Mouse (Mus musculus) mesoderm, embryonic 11.5 days (tissue): ENCODE measurements around the gene Zfp661.
A peak's percentile ranks its signal among the peaks of the same experiment; 100 is the strongest.
"Not testable (repeated sequence)": the region's sequence is repeated elsewhere in the genome, so short reads cannot be mapped to it uniquely, and the experiment has no call there.

Experiments
- DNase-seq: peaks from one replicate; pipeline ENCODE4 v3.0.0-alpha.2; 2012; ENCODE audit warnings: low read depth, low spot score

Zfp661 gene

DNA sequence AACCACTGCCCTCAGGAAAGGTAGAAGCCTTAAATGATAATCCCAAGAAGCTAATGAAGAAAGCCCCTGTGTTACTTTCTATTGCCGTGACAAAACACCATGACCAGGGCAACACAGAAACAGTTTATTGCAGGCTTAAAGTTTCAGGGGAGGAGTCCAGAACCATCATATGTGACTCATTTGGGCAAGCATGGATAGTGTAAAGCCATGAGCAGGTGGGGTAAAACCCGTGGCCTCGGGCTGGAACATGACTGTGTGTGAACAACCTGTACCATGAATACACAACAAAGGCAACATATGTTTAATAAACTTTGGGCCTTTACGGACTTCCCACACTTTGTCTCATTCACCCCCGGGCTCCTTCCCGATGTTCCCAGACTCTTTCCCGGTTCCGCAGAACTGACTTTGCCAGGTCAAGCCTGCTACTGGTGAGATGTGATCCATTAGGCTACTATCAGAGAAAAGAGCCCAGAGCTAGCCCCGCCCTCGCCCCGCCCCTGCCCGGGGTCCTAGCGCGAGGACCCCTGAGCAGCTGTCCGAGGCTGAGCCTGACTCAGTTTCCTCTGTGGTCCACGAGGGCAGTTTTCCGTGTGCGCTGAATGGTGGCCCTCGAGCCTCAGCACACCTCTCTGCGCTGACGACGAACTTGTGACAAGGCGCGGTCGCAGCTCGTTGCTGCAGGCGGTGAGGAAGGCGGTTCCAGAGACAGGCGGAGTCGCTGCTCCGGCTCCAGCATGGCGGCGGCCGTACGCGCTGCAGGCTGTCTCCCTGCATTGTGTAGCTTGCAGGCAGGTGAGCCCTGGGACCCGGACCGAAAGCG is at the start of gene Zfp661, which contains the start of gene Mrps5:
Gene Zfp661, minus strand, starts transcription at position 401 of the 820 bp plus-strand sequence.
Gene Mrps5, plus strand, starts transcription at position 529 of the 820 bp plus-strand sequence.
- DNase-seq, result peak; percentile 78

GRCm38 (mm10) chr2:127635581-127635980 is 48.7 kb upstream of the Zfp661 start:
- DNase-seq, result no peak

DNA sequence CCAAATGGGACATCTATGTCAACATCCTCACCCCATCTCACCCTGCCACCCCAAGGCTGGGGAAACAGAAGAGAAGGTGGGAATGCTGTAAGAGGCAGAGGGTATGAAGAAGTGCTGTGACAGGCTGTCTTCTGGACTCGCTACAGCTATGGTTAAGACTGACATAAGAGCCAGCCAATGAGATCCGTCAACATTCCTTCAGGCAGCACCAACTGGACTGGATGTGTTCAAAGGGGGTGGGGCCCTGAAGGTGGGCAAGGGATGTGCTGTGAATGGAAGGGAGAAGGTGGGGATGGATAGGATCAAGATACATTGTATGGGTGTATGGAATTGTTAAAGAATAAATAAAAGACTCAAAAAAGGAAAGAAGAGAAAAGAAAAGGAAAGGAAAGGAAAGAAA is 45.7 kb upstream of the Zfp661 start:
- no peak for DNase-seq

DNA sequence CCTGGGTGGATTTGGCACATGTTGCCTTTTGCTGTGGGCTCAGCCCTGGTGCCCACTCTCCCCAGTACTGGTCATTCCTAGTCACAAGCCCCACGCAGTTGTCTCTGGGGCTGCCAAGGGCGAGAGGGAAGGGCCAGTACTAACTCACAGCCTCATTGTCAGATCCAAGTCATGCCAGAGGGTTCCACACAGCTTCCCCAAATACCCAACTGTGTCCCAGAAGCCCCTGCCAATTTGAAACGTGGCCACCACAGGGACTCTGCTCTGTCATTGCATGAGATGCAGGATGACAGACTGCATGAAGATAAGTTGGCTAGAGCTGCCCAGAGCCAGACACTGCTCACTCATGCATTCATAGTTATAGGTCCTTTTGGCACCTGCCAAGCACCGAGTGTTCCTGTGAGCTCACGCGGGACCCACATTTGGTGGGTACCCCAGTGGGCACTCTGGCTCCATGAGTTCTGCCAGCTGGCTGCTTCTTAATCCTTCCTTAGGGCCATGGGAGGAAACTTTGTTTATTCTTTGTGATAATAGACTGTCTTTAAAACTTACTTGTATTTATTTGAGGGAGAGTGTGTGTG is 41.2 kb upstream of the Zfp661 start:
- DNase-seq, result no peak

DNA sequence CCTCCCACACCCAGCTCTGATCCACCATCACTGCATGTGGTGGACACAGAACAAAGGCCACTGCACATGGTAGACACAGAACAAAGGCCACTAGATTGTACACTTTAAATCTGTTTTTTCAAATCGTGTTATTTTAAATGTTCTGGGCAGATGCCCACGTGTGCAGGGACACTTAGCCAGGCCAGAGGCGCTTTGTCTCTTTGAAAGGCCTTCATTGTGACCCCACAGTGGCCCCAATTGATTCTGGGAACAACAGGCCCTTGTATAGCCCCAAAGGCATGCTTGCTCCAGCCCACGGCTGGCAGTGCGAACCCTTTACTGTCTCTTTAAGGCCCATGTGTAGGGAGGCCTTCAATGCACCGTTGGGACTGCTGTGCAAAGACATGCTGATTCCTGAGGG is 40.5 kb upstream of the Zfp661 start:
- DNase-seq, result peak; percentile 17

GRCm38 (mm10) chr2:127625659-127626058 is 38.8 kb upstream of the Zfp661 start:
- DNase-seq, result no peak

DNA sequence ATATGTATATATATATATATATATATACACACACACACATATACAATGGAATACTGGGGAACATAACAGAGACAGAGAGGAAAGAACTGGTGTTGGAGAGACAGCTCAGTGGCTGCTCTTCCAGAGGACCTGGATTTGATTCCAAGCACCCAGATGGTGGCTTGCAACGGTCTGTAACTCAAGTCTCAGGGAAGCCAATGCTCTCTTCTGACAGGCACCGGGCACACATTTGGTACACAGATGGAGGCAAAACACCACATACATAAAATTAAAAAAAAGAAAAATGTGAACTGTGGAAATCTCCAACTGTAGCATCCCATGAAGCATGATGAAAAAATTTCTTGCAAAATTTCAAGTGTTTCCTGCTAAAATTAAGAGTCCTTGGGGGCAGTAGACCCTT is 37.9 kb upstream of the Zfp661 start:
- no peak for DNase-seq

GRCm38 (mm10) chr2:127622065-127622464 is 35.2 kb upstream of the Zfp661 start:
- DNase-seq, result no peak

- no peak for DNase-seq
Measured at GRCm38 (mm10) chr2:127619311-127619710, 32.4 kb upstream of the Zfp661 start.

DNA sequence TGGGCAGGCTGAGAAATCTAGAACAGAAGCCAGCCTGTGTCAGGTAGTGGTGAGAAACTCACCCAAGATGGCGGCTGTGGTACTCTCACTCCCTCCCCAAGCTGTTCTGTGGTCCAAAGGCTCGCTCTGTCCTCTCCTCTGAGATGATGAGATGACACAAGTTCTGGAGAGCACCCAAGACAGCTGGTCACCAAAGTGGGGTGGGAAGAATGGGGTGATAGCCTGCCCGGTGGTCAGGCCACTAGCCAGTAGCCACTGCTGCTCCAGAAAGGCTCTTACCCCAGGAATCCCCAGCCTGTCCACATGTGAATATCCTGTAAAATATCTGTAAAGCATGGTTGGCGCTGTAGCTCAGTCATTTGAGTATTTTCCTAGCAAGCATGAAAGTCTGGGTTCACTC is 25.4 kb upstream of the Zfp661 start:
- DNase-seq, result no peak

- no peak for DNase-seq
Measured at GRCm38 (mm10) chr2:127611386-127611785, 24.5 kb upstream of the Zfp661 start.

DNA sequence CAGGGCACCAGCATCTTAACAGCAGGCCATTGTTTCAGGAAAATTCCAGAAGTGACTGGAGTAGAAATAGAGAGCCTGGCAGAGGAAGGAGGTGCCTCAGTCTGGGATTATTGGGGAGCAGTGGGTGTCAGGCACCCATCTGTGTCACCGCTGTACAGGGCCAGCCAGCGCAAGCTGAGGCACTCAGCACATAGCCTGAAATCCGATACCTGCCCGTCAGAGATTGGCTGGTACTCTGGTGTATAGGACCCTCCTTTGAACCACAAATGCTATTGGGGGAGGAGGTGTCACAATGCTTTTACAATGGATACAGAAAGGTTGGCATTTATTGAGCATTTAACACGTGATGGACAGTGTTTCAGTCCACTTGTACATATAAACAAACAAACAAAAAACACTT is 22.1 kb upstream of the Zfp661 start:
- peak; percentile 39 for DNase-seq

- peak; percentile 58 for DNase-seq
Measured at GRCm38 (mm10) chr2:127608234-127608633, 21.3 kb upstream of the Zfp661 start.

DNA sequence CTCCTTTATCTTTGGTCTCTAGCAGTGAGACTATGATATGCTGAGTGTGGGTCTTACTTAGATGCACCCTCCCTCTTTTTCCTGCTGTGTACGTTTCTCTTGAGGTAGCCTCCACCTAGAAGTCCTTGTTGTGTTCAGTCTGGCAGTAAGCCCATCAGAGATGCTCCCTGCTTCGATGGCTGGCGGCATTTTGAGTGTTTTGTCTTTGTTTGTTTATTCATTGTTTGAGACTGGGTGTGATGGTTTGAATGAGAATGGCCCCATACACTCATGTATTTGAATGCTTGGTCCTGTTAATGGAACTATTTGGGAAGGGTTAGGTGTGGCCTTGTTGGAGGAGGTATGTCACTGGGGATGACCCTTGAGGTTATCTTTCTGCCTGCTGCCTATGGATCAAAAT is 18.3 kb upstream of the Zfp661 start:
- no peak for DNase-seq

DNA sequence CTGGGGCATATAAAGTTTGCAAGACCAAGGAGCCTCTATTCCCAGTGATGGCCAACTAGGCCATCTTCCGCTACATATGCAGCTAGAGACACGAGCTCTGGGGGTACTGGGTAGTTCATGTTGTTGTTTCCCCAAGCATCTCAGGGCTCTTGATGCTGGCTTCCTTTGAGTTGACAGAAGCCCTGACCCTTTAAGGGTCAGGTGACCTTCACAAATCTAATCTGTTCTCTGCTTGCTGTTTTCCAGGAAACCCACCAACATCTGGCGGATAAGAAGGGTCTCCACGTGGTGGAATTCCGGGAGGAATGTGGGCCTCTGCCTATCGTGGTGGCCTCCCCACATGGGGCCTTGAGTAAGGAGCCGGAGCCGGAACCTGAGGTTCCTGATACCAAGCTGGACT is 16.5 kb upstream of the Zfp661 start:
- DNase-seq, result not testable (repeated sequence)

DNA sequence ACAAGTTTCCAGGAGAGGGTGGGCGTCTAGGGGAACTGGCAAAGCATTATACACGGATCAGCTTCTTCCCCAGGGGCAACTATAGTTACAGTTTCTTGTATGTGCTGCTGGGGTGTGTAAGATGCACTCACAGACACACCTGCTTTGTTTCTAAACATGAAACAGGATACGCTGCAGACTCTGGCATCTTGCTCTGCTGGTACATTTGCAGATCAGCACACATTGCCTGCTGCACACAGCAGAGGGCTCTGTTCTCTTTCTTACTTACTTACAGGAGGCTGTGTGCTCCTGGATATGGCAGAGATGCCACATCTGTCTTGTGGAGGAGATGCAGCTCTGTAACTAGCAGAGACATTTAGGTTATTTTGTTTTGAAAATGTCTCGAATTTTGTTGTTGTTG is 3.9 kb upstream of the Zfp661 start:
- DNase-seq, result no peak

DNA sequence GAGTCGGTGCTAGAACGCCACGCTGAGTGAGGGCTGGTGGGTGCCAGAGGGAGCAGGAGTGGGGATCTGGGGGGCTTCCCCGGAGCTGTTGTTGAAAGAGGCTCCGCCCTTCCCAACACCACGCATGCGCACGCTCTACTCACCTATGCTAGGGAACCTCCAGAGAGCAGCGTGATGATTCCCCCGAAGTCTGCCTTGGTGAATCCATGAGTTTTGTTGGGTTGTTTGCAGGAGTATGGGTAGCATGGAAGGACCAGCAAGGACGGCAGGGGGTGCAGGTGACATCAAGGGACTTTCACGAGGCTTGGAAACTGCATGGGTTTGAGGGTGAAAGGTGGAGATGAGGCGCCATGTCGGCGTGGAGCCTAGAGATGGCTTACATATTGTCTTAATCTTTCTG is 3.3 kb upstream of the Zfp661 start:
- DNase-seq, result no peak

- no peak for DNase-seq
Measured at GRCm38 (mm10) chr2:127588897-127589296, 2.0 kb upstream of the Zfp661 start.

DNA sequence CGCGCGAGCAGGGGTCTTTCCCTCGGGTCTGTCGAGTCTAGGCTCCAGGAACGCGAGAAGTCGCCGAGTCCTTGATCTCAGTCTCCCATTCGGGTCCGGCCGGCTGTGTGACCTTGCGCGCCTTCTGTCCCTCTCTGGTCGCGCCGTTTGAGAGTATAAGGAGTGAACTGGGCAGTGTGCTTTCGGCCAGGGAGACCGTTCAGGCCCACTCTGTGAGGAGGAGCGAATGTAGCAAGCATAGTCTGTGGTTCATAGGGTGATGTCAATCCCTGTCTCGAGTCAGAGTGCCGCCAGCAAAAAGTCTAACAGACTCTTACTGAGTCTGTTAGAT is 585 bp upstream of the Zfp661 start:
- DNase-seq, result no peak

- DNase-seq, result peak; percentile 95
Measured at GRCm38 (mm10) chr2:127584436-127584858, 2.4 kb downstream of the Zfp661 start.

GRCm38 (mm10) chr2:127573322-127573721 is 13.6 kb downstream of the Zfp661 start:
- no peak for DNase-seq

DNA sequence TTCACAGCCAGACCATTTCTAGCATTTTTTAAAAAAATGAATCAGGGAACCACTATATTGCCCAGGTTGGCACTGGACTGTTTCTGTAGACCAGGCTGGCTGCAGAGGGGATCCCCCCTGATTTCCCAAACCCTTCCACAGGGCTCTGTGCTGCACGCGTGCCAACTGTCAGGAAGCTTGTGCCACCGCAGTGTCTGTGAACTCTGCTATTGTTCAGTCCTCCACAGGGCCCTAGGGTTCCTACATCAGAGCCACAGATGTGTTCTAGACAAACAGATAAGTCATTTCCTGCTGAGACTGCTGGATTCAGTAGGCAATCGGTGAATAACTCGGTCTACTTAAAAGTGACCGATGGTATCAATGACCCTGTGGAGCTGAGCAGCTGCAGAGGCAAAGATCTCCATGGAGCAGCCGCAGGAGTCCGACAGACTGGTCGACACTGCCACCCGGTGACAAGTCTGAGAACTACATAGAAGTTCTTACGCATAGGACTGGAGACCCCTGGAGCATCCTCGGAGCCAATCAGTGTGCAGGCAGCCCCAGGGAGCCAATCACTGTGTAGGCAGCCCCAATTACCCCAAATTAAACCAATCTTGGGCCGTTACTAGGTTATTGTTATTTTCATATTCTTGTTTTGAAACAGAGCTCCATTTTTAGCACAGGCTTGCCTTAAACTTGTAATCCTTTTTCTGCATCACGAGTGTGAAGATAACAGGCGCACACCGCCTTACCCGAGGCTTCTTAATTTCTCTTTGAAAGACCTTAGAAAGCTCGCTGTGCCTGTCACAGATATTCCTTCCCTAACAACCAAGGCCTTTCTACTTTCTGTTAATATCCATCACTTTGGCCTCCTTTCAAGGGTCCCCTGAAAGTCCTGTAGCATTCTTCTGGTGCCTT is 27.6 kb downstream of the Zfp661 start:
- peak; percentile 94 for DNase-seq
